In the genomic region with DNA sequence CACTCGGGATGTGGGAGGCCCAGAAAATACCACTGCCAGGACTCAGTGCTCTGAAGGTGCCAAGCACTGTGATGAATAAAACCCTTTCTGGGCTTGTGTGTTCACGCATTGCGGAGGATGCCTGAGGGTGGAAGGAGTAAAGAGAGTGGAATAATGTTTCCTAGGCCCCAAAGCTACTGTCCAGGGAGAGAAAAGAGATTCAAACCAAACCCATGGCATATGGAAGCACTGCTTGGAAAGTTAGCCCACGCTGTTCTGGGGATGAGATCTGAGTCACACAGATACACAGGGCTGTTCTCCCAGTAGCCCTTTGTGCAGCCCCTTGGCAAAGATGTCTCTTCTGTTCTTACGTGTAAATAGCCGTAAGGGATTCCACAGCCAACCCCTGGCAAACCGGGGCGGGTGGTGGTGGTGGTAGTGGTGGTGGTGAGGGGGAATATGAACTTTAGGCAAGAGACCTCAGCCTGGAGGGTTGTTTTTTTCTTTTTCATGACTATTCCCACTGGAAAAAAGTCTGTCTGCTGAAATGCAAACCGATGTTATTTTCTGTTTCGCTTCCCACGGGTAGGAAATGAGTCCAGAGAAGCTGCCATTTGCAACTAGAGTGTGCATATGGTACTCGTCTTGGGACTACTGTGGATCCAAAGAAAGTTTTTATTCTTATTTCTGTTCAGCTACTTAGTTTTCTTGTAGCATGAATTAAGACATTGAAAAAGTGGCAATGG, we compare ENCODE assay signal across 17 mouse cellular contexts. TPM values are rescaled to one million over a fixed set of nuclear protein-coding genes. Genes with fewer than 3 reads are reported as not detected.
DNase-seq lines count a peak whose midpoint lies in the region; ATAC-seq and TF ChIP-seq lines count a peak whose summit lies in the region.
"Had no signal": no experiment of that assay in that cellular context is flagged by ENCODE, and none has a peak within 500 bp of the region (broad histone marks: within the 10 kb centered on the region; RNA-seq: fewer than 3 reads in every experiment).

No protein-coding gene starts in this region.

- no peak overlapping the region for H3K27ac ChIP-seq in thymus, adult 2 months (ENCODE audit: control insufficient read depth, insufficient read depth, low read length)
- H3K27ac ChIP-seq: hindbrain, postnatal 0 days; limb, embryonic 13.5 days; midbrain, embryonic 10.5 days had no signal

- TF ChIP-seq POLR2A in thymus, adult 2 months (IDR thresholded peaks at IDR 0.05; ENCODE audit: control insufficient read depth, extremely low read depth, insufficient read depth, low read length, poor library complexity) = no peak

- H3K4me3 ChIP-seq in thymus, adult 2 months (ENCODE audit: control insufficient read depth, insufficient read depth, low read length) = no peak overlapping the region
- H3K4me3 ChIP-seq: limb, embryonic 13.5 days; midbrain, embryonic 10.5 days had no signal

- DNase-seq in frontal cortex, postnatal 10 days (ENCODE audit: low spot score in 2 of 2) = no peak
- peak; percentile 50 for DNase-seq in layer of hippocampus, adult 11-12 months (ENCODE audit: low spot score)
- DNase-seq in left cerebral cortex, adult 18-20 months (ENCODE audit: low spot score in 2 of 2) = peak; percentile 66 to 75
- DNase-seq in right cerebral cortex, postnatal 25 days = peak; percentile 72
- no peak for DNase-seq in gastrocnemius, postnatal 25 days
- no peak for DNase-seq in cerebellum, adult 9-10 months
- no peak for DNase-seq in thymus, adult 2 months
- DNase-seq: adrenal gland, postnatal 10 days; cerebellum, adult 9-11 months; kidney, adult 18-20 months; kidney, postnatal 25 days; liver, postnatal 0 days; lung, postnatal 36 days had no signal

- ATAC-seq in frontal cortex, adult (ENCODE audit: low TSS enrichment) = peak; percentile 66
- ATAC-seq: hindbrain, postnatal 0 days; liver, postnatal 0 days had no signal

- H3K27me3 ChIP-seq in thymus, adult 2 months (ENCODE audit: control insufficient read depth, insufficient read depth, low read length) = no peaks in the 10 kb centered on the region
- H3K27me3 ChIP-seq: limb, embryonic 13.5 days had no signal

- TF ChIP-seq CTCF in thymus, adult 2 months (IDR thresholded peaks at IDR 0.05; ENCODE audit: borderline replicate concordance, control insufficient read depth, extremely low read depth, insufficient read depth, low read length, poor library complexity) = no peak

- WGBS in thymus, adult 2 months = 95% methylated on average over 12 of the region's 12 CpGs

- no peaks in the 10 kb centered on the region for H3K36me3 ChIP-seq in thymus, adult 2 months (ENCODE audit: control insufficient read depth, insufficient read depth, low read length)
- H3K36me3 ChIP-seq: limb, embryonic 13.5 days; midbrain, embryonic 10.5 days had no signal

- peaks cover 7% of the 10 kb centered on the region for H3K4me1 ChIP-seq in thymus, adult 2 months (replicated peaks; ENCODE audit: control insufficient read depth, insufficient read depth, low read length)
- H3K4me1 ChIP-seq: limb, embryonic 13.5 days had no signal

RNA-seq across cellular contexts. Expression of gene Rasgrp1, which starts 44.3 kb away (rescaled TPM):
- total RNA-seq in left cerebral cortex, adult 18-20 months (2021) = 100 to 1,000 TPM; 330 TPM
- total RNA-seq in gastrocnemius, postnatal 25 days (2021) = under 1 TPM; 0.05 to 0.40 TPM
- 131 and 145 TPM in 2 replicates for polyA plus RNA-seq in thymus, adult 2 months (2012; rRNA removed)

Comparison
In these comparisons a context has a peak if more than half of its experiments do, and no peak if none do; other contexts are left out.
1. DNase-seq: peak in layer of hippocampus, adult 11-12 months (single experiment), left cerebral cortex, adult 18-20 months (2 of 2) and right cerebral cortex, postnatal 25 days (single experiment); none in frontal cortex, postnatal 10 days (0 of 2), gastrocnemius, postnatal 25 days (single experiment), cerebellum, adult 9-10 months (single experiment) and thymus, adult 2 months (single experiment).
2. RNA of gene Rasgrp1, which starts 44.3 kb away (total RNA-seq): 330 TPM in left cerebral cortex, adult 18-20 months; 0.05 to 0.40 TPM in gastrocnemius, postnatal 25 days; every median in the first group is over 100 times any median in the second.